ENCODE assay signal across 10 mouse cellular contexts in the genomic region with DNA sequence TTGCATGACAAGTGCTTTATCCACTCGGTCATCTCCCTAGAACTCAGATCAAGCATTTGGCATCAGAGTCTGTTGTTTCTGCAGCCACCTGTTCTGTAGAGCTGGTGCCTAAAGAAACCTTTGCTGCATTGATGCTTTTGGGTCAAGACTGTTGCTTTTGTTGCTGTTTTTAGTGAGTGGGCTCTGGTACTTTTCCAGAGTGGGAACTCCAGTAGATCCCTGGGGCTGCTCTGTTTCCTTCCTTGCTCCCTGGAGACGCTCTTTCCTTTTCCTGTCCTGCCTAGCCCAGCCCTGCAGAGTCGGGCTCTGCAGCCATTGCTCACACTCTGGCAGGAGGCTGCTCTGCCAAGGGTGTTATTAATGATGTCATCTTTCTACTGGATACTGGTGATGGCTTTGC.
A peak's percentile ranks its signal among the peaks of the same experiment; 100 is the strongest.
DNase-seq lines count a peak whose midpoint lies in the region; ATAC-seq and TF ChIP-seq lines count a peak whose summit lies in the region.
"Had no signal": no experiment of that assay in that cellular context is flagged by ENCODE, and none has a peak within 500 bp of the region (broad histone marks: within the 10 kb centered on the region; RNA-seq: fewer than 3 reads in every experiment).

No protein-coding gene starts in this region.

- H3K27ac ChIP-seq in midbrain, embryonic 15.5 days, result no peak overlapping the region
- no peak overlapping the region for H3K27ac ChIP-seq in midbrain, embryonic 13.5 days
- H3K27ac ChIP-seq in stomach, postnatal 0 days (replicated peaks), result no peak overlapping the region
- H3K27ac ChIP-seq: lung, embryonic 15.5 days; neural tube, embryonic 12.5 days had no signal

- no peak for TF ChIP-seq EP300 in stomach, postnatal 0 days (optimal IDR thresholded peaks at IDR 0.05)

- peaks cover 11% of the 10 kb centered on the region; the same call in 1 of the 2 replicates for H3K4me1 ChIP-seq in midbrain, embryonic 15.5 days
- peaks cover 17% of the 10 kb centered on the region for H3K4me1 ChIP-seq in midbrain, embryonic 13.5 days (replicated peaks)
- no peaks in the 10 kb centered on the region for H3K4me1 ChIP-seq in stomach, postnatal 0 days (replicated peaks; ENCODE audit: control insufficient read depth, insufficient read depth)

- ATAC-seq in midbrain, embryonic 15.5 days (replicated peaks), result 0 out of 2 replicates have a peak, but pooled peaks have one; percentile 39
- no peak for ATAC-seq in midbrain, embryonic 13.5 days
- ATAC-seq in stomach, postnatal 0 days (ENCODE audit: low FRiP score, low TSS enrichment), result no peak; the same call in 1 of the 2 replicates

- no peak overlapping the region for H3K9ac ChIP-seq in midbrain, embryonic 15.5 days
- no peak overlapping the region for H3K9ac ChIP-seq in midbrain, embryonic 13.5 days (replicated peaks)
- H3K9ac ChIP-seq in stomach, postnatal 0 days (ENCODE audit: low read length), result no peak overlapping the region
- H3K9ac ChIP-seq: lung, embryonic 15.5 days; neural tube, embryonic 12.5 days had no signal

- no peaks in the 10 kb centered on the region for H3K27me3 ChIP-seq in midbrain, embryonic 15.5 days (replicated peaks)
- H3K27me3 ChIP-seq in midbrain, embryonic 13.5 days, result no peaks in the 10 kb centered on the region
- no peaks in the 10 kb centered on the region for H3K27me3 ChIP-seq in stomach, postnatal 0 days (ENCODE audit: control insufficient read depth, insufficient read depth, low read length)
- H3K27me3 ChIP-seq: lung, embryonic 15.5 days; neural tube, embryonic 12.5 days had no signal

- no peak overlapping the region for H3K4me2 ChIP-seq in midbrain, embryonic 15.5 days
- no peak overlapping the region for H3K4me2 ChIP-seq in midbrain, embryonic 13.5 days (replicated peaks)
- no peak overlapping the region for H3K4me2 ChIP-seq in stomach, postnatal 0 days (replicated peaks; ENCODE audit: low read depth)
- H3K4me2 ChIP-seq: lung, embryonic 15.5 days; neural tube, embryonic 12.5 days had no signal

- H3K36me3 ChIP-seq in midbrain, embryonic 15.5 days (replicated peaks), result no peaks in the 10 kb centered on the region
- H3K36me3 ChIP-seq in midbrain, embryonic 13.5 days, result no peaks in the 10 kb centered on the region
- no peaks in the 10 kb centered on the region for H3K36me3 ChIP-seq in stomach, postnatal 0 days (ENCODE audit: control insufficient read depth, insufficient read depth, low read length)
- H3K36me3 ChIP-seq: G1E; lung, embryonic 15.5 days; neural tube, embryonic 12.5 days had no signal

- 76% methylated on average over 3 of the region's 3 CpGs for WGBS in midbrain, embryonic 15.5 days
- 87% methylated on average over 3 of the region's 3 CpGs for WGBS in midbrain, embryonic 13.5 days
- WGBS in stomach, postnatal 0 days, result 42% methylated on average over 3 of the region's 3 CpGs

- H3K9me3 ChIP-seq in midbrain, embryonic 15.5 days, result no peaks in the 10 kb centered on the region
- peaks cover 2% of the 10 kb centered on the region; the same call in 1 of the 2 replicates for H3K9me3 ChIP-seq in midbrain, embryonic 13.5 days
- H3K9me3 ChIP-seq in stomach, postnatal 0 days (ENCODE audit: control insufficient read depth, low read length), result no peaks in the 10 kb centered on the region
- H3K9me3 ChIP-seq: G1E; lung, embryonic 15.5 days; neural tube, embryonic 12.5 days had no signal

- TF ChIP-seq CTCF in stomach, postnatal 0 days (IDR thresholded peaks at IDR 0.05; ENCODE audit: low read depth), result no peak

- peak; percentile 62 for DNase-seq in cerebellum, adult 9-11 months
- peak; percentile 38 to 62 for DNase-seq in kidney, adult 8-10 months
- DNase-seq in stomach, postnatal 0 days (ENCODE audit: low spot score), result peak; percentile 14
- DNase-seq in c-Kit-positive CD71-positive TER-119-positive erythroid progenitor cells, embryonic 14.5 days (ENCODE audit: low spot score), result no peak
- no peak for DNase-seq in layer of hippocampus, postnatal 25 days (ENCODE audit: extremely low spot score in 1 of 2, low spot score in 1 of 2)

- no peak overlapping the region for H3K4me3 ChIP-seq in midbrain, embryonic 15.5 days
- no peak overlapping the region for H3K4me3 ChIP-seq in midbrain, embryonic 13.5 days (replicated peaks)
- H3K4me3 ChIP-seq in stomach, postnatal 0 days (ENCODE audit: low read depth, low read length), result no peak overlapping the region
- H3K4me3 ChIP-seq: lung, embryonic 15.5 days; neural tube, embryonic 12.5 days had no signal

Comparison
In these comparisons a context has a peak if more than half of its experiments do, and no peak if none do; other contexts are left out.
1. DNase-seq: peak in cerebellum, adult 9-11 months (single experiment), kidney, adult 8-10 months (2 of 2) and stomach, postnatal 0 days (single experiment); none in c-Kit-positive CD71-positive TER-119-positive erythroid progenitor cells, embryonic 14.5 days (single experiment) and layer of hippocampus, postnatal 25 days (0 of 2).